Mouse (Mus musculus): Measurements from ENCODE around the gene Zfp354c. TPM values are rescaled to one million over a fixed set of nuclear protein-coding genes. Genes with fewer than 3 reads are reported as not detected.

Gene Zfp354c
- polyA plus RNA-seq (2021): 21.1 TPM

DNA sequence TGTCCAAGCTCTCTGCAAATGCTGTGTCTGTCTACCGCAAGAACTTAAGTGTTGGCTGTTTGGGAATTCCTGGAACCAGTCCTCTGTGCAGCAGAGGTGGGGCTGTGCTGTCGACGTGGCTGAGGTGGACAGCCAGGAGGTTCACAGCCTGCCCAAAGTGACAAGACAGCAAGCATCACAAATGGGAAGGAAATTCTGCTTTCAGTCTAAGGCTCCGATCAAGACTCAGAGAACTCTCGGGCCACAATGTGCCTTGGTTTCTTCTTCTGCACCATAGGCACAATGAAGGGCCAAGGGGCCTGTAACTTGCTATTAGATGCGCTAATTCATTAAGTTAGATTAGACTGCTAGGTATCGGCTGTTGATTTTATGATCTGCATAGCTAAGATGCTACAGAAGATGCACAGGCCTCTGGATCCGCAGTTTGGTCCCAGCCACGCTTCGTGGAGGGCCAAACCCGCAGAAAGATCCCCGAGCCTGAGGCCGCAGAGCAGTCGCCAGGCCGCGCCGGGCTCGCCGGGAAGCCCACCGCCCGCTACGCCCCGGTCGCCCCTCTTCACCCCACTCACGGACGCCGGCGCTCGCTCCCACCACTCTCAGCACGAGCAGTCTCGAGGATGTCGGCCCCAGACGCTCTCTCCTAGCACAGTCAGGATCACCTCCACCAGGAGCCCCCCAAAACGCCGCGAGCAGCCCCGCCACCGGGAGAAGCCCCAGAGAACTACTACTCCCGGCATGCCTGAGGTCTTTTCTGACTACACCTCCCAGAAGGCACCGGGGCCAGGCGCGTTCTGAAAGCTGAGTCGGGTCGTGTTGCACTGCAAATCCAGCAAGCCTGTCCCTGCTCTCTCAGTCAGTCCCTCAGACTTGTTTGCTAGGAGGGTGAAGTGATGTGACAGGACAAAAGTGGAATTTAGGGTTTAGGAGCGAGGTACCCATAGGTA lies at the start of gene Zfp354c:
Gene Zfp354c (minus strand): TSS at position 715 of the 944 bp plus-strand sequence.
- ATAC-seq (peak; percentile 89), DNase-seq (ENCODE audit: low read depth, low spot score) (peak; percentile 30)
- H3K27me3 ChIP-seq: no peaks in the 10 kb centered on the region
- TF ChIP-seq CTCF (IDR thresholded peaks at IDR 0.05): no peak
- ChIA-PET CTCF (no interaction called here), POLR2A (no interaction called here)
- in situ Hi-C loops (cut with MboI; ENCODE audit: low pct_unique_long_range_greater_than_20kb): no loop called here

DNA sequence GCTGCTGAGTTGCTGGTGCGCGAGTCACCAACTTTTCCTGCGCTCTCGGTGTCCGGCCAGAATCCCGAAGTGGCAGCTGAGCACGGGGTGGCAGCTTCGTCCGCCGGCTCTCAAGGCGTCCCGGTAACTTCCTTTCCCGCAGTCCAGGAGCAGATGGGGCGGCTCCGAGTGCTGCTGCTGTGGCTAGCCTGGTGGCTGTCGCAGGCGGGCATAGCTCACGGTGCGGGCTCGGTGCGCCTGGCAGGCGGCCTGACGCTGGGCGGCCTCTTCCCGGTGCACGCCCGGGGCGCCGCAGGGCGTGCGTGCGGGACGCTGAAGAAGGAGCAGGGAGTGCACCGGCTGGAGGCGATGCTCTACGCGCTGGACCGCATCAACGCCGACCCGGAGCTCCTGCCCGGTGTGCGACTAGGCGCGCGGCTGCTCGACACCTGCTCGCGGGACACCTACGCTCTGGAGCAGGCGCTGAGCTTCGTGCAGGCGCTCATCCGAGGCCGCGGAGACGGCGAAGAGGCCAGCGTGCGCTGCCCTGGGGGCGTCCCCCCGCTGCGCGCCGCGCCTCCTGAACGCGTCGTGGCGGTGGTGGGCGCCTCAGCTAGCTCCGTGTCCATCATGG lies 23.6 kb upstream of the Zfp354c start:
- in situ Hi-C loops (cut with MboI; ENCODE audit: low pct_unique_long_range_greater_than_20kb): no loop called here
- DNase-seq (ENCODE audit: low read depth, low spot score): no peak
- ATAC-seq: peak; percentile 31
- ChIA-PET POLR2A (no interaction called here), CTCF (no interaction called here)
- peaks cover 62% of the 10 kb centered on the region for H3K27me3 ChIP-seq
- no peak for TF ChIP-seq CTCF (IDR thresholded peaks at IDR 0.05)

DNA sequence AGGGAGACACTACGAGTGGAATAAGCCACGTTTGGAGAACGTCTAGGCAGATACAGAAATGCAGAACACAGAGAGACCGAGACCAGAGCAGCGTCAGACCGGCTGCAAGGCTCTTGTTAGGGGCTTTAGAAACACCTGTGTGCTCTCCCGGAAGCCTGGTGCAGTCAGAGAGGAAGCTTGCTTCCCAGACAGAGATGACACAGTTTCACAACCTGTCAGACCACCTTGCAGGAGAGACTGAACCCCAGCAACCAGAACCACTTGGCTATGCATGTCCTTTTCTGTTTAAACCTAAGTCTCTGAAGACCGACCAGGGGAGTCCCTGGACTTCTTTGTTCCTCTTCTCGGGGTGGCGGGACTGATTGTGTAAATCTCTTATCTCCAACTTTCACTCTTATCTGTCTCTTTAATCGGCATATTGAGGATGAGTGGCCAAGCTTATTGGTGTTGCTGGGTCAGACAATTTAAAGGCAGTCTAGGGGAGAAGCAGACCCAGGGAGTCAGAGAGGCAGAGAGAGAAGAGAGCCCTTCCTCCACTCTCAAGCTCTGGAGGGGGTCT lies 22.7 kb upstream of the Zfp354c start, which contains the start of gene Grm6:
Gene Grm6 (plus strand): TSS at position 509 of the 559 bp plus-strand sequence.
- in situ Hi-C loops (cut with MboI; ENCODE audit: low pct_unique_long_range_greater_than_20kb): no loop called here
- ATAC-seq (no peak), DNase-seq (ENCODE audit: low read depth, low spot score) (no peak)
- TF ChIP-seq CTCF (IDR thresholded peaks at IDR 0.05): no peak
- H3K27me3 ChIP-seq: peaks cover 62% of the 10 kb centered on the region
- ChIA-PET CTCF (interaction anchor here (1.3 kb wide), 1 partner anchor 59 kb away, joined by 3 read pairs; no protein-coding TSS in a partner anchor), POLR2A (no interaction called here)

DNA sequence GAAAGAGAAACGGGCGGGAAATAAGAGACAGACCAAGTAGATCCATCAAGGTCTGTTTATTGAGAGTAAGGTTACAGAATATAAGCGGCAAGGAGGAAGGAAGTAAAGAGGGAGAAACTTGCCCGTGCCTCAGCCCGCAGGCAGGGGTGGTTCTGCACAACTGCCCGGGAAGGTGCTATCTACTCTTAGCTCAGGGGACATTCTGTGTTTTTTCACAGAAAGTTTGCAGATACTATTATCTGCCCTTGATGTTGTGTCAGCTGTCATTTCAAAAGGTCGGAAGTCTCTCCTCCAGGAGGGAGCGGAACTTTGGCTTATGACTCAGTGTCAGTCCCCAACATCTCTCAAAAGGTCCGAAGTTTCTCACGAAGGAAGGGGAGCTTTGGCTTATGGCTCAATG lies 21.8 kb upstream of the Zfp354c start:
- CTCF ChIA-PET: interaction anchor here (1.3 kb wide), 1 partner anchor 60 kb away, joined by 3 read pairs; no protein-coding TSS in a partner anchor
- POLR2A ChIA-PET: no interaction called here
- TF ChIP-seq CTCF (IDR thresholded peaks at IDR 0.05): no peak
- peaks cover 55% of the 10 kb centered on the region for H3K27me3 ChIP-seq
- in situ Hi-C loops (cut with MboI; ENCODE audit: low pct_unique_long_range_greater_than_20kb): no loop called here
- ATAC-seq: no peak
- DNase-seq (ENCODE audit: low read depth, low spot score): no peak

DNA sequence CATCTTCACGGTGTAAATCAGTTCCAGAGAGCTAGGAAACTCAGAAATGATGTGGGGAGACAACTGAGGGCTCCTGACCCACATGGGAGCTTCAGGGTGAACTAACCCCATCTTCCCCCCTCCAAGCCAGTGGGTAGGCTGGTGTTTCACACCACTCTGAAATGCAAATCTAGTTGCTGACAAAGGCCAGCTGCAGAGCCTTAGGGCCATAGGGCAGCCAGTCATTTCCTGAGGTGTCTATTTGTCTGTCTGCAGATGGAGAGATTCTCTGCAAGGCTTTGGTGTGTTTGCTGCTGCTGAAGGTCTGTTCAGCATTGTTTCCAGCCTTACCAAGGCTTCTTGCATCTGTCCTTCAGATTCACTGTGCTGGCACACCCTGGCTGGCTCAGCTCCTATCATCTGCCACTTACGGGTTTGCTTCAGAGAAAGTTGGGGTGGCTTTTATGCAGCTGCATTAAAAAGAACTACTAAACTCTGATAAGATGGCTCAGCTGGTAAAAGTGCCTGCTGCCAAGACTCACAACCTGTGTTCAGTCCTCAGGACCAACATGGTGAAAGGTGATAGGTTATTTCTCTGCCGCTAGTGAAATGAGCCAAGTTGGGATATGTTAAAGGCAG lies 21.1 kb upstream of the Zfp354c start:
- no peak for DNase-seq (ENCODE audit: low read depth, low spot score)
- peaks cover 49% of the 10 kb centered on the region for H3K27me3 ChIP-seq
- no peak for ATAC-seq
- CTCF ChIA-PET: no interaction called here
- POLR2A ChIA-PET: no interaction called here
- in situ Hi-C loops (cut with MboI; ENCODE audit: low pct_unique_long_range_greater_than_20kb): no loop called here
- no peak for TF ChIP-seq CTCF (IDR thresholded peaks at IDR 0.05)

DNA sequence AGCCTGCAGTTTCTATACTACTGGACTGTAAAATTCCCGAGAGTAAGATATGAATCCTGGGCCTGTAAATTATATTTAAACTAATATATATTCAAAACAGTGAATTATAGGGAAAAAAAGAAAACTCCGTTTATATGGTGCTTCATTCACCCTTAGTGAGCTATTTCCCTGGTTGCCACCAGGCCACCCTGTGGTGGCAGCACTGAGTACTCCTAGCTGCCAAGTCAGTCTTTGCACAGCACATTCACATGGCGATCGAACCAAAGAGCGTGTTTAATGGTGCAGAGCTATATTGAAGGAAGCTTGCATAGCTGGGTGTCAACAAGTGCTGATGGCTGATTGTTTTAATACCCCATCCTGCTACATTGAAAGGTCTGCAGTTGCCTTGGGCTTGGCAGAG lies 19.5 kb upstream of the Zfp354c start:
- H3K27me3 ChIP-seq: peaks cover 50% of the 10 kb centered on the region
- no peak for TF ChIP-seq CTCF (IDR thresholded peaks at IDR 0.05)
- POLR2A ChIA-PET: no interaction called here
- CTCF ChIA-PET: interaction anchor here (0.6 kb wide), 1 partner anchor 11 kb away, joined by 3 read pairs; no protein-coding TSS in a partner anchor
- ATAC-seq: no peak
- in situ Hi-C loops (cut with MboI; ENCODE audit: low pct_unique_long_range_greater_than_20kb): no loop called here
- DNase-seq (ENCODE audit: low read depth, low spot score): no peak

DNA sequence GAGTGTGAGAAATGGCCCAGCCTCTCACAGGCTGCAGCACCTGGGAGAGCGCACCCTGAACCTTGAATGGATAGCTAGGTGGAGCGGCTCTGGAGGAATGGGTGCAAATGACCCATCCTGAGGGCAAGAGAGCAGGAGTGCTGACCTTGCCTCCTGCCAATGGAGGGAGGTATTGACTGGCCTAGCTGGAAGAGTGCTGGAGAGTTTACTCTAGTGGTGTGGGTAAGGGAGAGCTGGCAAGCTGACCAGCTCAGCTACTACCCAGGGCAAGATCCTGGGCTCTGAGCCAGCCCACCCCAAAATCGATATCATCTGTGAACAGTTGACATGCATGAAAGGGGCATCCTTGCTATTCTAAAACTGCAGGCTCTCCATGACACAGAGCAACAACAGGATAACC lies 18.4 kb upstream of the Zfp354c start:
- DNase-seq (ENCODE audit: low read depth, low spot score) (no peak), ATAC-seq (no peak)
- TF ChIP-seq CTCF (IDR thresholded peaks at IDR 0.05): no peak
- ChIA-PET POLR2A (no interaction called here), CTCF (no interaction called here)
- in situ Hi-C loops (cut with MboI; ENCODE audit: low pct_unique_long_range_greater_than_20kb): no loop called here
- H3K27me3 ChIP-seq: peaks cover 41% of the 10 kb centered on the region

DNA sequence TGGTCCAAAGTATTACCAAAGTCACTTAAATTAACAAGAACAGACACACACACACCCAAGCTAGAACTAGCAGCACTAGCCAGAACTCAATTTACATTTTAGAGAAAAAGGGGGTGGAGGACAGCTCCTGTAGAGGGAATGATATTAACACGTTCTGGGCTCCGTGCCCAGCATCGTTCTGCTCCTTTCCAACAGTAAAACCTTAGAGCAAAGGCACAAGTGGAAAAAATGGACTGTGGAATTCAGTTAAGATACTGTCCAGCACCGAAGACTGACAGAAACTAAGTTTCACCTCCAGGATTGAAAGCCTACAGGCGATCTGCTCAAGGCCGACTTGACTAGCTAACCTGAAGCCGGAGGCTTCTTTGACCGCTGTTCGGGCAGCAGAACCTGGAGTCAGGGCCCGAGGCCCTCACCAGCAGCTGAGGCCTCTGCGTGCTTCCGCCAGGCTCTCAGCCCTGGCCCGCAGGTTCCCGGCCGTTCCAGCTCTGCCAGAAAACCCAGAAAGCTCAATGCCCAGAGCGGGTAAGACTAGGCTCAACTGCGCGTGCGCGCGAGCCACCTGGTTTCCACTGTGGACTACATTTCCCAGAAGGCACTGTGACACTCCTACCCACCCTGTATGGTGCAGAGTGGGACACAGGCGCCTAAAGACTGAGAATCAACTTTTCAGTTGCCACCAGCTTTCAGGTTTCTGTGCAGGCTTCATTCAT lies 13.7 kb upstream of the Zfp354c start, which contains the start of gene Zfp879:
Gene Zfp879 (minus strand): TSS at position 530 of the 713 bp plus-strand sequence.
- ATAC-seq (peak; percentile 70), DNase-seq (ENCODE audit: low read depth, low spot score) (peak; percentile 27)
- H3K27me3 ChIP-seq: peaks cover 8% of the 10 kb centered on the region
- TF ChIP-seq CTCF (IDR thresholded peaks at IDR 0.05): no peak
- in situ Hi-C loops (cut with MboI; ENCODE audit: low pct_unique_long_range_greater_than_20kb): no loop called here
- ChIA-PET CTCF (no interaction called here), POLR2A (no interaction called here)

DNA sequence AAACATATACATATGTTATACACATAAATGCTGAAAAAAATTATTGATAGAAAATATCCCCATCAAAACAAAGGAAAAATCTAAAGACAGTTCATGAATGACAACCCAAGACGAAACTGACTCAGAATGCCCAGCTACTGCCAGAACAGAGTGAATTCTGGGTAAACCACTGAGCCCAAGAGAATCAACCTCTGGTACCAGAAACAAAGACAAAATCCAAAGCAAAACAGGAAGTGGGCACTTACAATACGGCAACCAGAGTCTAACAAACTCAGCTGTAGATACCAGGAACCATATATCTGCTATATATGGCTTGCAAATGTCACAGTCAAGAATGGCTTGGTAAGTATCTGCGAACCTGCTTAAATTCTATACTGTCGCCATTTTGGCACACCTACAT lies 8.2 kb upstream of the Zfp354c start:
- CTCF ChIA-PET: interaction anchor here (0.9 kb wide), 1 partner anchor 11 kb away, joined by 3 read pairs; no protein-coding TSS in a partner anchor
- in situ Hi-C loops (cut with MboI; ENCODE audit: low pct_unique_long_range_greater_than_20kb): no loop called here
- ATAC-seq (no peak), DNase-seq (ENCODE audit: low read depth, low spot score) (no peak)
- POLR2A ChIA-PET: no interaction called here
- TF ChIP-seq CTCF (IDR thresholded peaks at IDR 0.05): no peak
- H3K27me3 ChIP-seq: no peaks in the 10 kb centered on the region

DNA sequence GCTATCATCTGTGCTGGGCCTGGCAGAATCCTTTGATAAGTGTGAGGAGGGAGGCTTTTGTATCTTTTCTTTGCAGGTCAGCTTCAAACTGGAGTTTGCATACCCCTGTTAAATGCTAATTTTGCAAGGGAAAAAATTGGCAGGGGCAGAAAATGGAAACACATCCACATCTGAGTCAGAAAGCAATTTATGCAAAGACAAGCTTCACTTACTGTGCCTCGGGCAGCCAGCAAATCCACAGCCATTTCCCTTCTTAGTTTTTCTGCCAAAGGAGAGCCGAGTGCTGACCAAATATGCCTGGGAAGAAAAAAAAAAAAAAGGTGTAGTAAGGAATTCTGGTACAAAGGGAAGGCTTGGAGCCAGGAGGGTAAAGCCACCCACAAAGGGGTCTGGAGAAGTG lies 1.3 kb downstream of the Zfp354c start:
- no peak for TF ChIP-seq CTCF (IDR thresholded peaks at IDR 0.05)
- no peaks in the 10 kb centered on the region for H3K27me3 ChIP-seq
- in situ Hi-C loops (cut with MboI; ENCODE audit: low pct_unique_long_range_greater_than_20kb): no loop called here
- CTCF ChIA-PET: interaction anchor here (1.0 kb wide), 1 partner anchor 11 kb away, joined by 4 read pairs; no protein-coding TSS in a partner anchor
- peak; percentile 62 for ATAC-seq
- peak; percentile 35 for DNase-seq (ENCODE audit: low read depth, low spot score)
- POLR2A ChIA-PET: interaction anchor here (0.7 kb wide), 1 partner anchor 386 kb away, joined by 3 read pairs; no protein-coding TSS in a partner anchor

Data from Patski (cell line).